Mouse (Mus musculus): ENCODE results near the gene Wasl. TPM values are rescaled to one million over a fixed set of nuclear protein-coding genes. Genes with fewer than 3 reads are reported as not detected.

The Wasl gene
- polyA plus RNA-seq, 1 experiment from 2014 or later, result 48.4 TPM

- ATAC-seq (ENCODE audit: low FRiP score) (no peak), DNase-seq (ENCODE audit: low spot score) (no peak)
- no peak overlapping the region for H3K9ac ChIP-seq
- no peak overlapping the region for H3K27ac ChIP-seq
- no peak overlapping the region for H3K4me3 ChIP-seq (replicated peaks; ENCODE audit: low read length)
- 94% methylated on average over 7 of the region's 7 CpGs for WGBS
- H3K4me1 ChIP-seq (replicated peaks; ENCODE audit: control insufficient read depth, insufficient read depth, low read length), result no peaks in the 10 kb centered on the region
- no peaks in the 10 kb centered on the region for H3K27me3 ChIP-seq (ENCODE audit: control insufficient read depth, insufficient read depth, low read length)
- H3K36me3 ChIP-seq (replicated peaks; ENCODE audit: control insufficient read depth, insufficient read depth), result peaks cover 45% of the 10 kb centered on the region
- H3K4me2 ChIP-seq (replicated peaks), result no peak overlapping the region
- no peaks in the 10 kb centered on the region for H3K9me3 ChIP-seq (ENCODE audit: control insufficient read depth, low read length)
These were observed 52.6 kb downstream of the Wasl start for GRCm38 (mm10) chr6:24612074-24612755.

- H3K36me3 ChIP-seq (replicated peaks; ENCODE audit: control insufficient read depth, insufficient read depth), result peaks cover 30% of the 10 kb centered on the region
- ATAC-seq (ENCODE audit: low FRiP score) (no peak), DNase-seq (ENCODE audit: low spot score) (no peak)
These were observed 54.5 kb downstream of the Wasl start for GRCm38 (mm10) chr6:24610358-24610757.

GRCm38 (mm10) chr6:24609531-24609930, 55.3 kb downstream of the Wasl start:
- H3K27me3 ChIP-seq (ENCODE audit: control insufficient read depth, insufficient read depth, low read length), result no peaks in the 10 kb centered on the region
- H3K4me2 ChIP-seq (replicated peaks), result no peak overlapping the region
- peaks cover 22% of the 10 kb centered on the region for H3K36me3 ChIP-seq (replicated peaks; ENCODE audit: control insufficient read depth, insufficient read depth)
- no peak overlapping the region for H3K4me3 ChIP-seq (replicated peaks; ENCODE audit: low read length)
- DNase-seq (ENCODE audit: low spot score) (no peak), ATAC-seq (ENCODE audit: low FRiP score) (no peak)
- H3K9me3 ChIP-seq (ENCODE audit: control insufficient read depth, low read length), result no peaks in the 10 kb centered on the region
- no peak overlapping the region for H3K27ac ChIP-seq
- H3K4me1 ChIP-seq (replicated peaks; ENCODE audit: control insufficient read depth, insufficient read depth, low read length), result no peaks in the 10 kb centered on the region
- 83% methylated on average over 4 of the region's 4 CpGs for WGBS
- H3K9ac ChIP-seq, result no peak overlapping the region

More at GRCm38 (mm10) chr6:24610358-24610757, 54.5 kb downstream of the Wasl start:
- Histone ChIP-seq H3K27ac (no peak overlapping the region), H3K4me2 (replicated peaks) (no peak overlapping the region), H3K9ac (no peak overlapping the region), H3K27me3 (ENCODE audit: control insufficient read depth, insufficient read depth, low read length) (no peaks in the 10 kb centered on the region), H3K4me3 (replicated peaks; ENCODE audit: low read length) (no peak overlapping the region), H3K4me1 (replicated peaks; ENCODE audit: control insufficient read depth, insufficient read depth, low read length) (no peaks in the 10 kb centered on the region), H3K9me3 (ENCODE audit: control insufficient read depth, low read length) (no peaks in the 10 kb centered on the region)
- WGBS, result 92% methylated on average over 4 of the region's 4 CpGs

GRCm38 (mm10) chr6:24608682-24609081, 56.1 kb downstream of the Wasl start:
- H3K27me3 ChIP-seq (ENCODE audit: control insufficient read depth, insufficient read depth, low read length), result no peaks in the 10 kb centered on the region
- H3K36me3 ChIP-seq (replicated peaks; ENCODE audit: control insufficient read depth, insufficient read depth), result peaks cover 14% of the 10 kb centered on the region
- no peak overlapping the region for H3K4me2 ChIP-seq (replicated peaks)
- WGBS, result 92% methylated on average over 3 of the region's 3 CpGs
- no peak overlapping the region for H3K9ac ChIP-seq
- ATAC-seq (ENCODE audit: low FRiP score), result no peak
- no peaks in the 10 kb centered on the region for H3K4me1 ChIP-seq (replicated peaks; ENCODE audit: control insufficient read depth, insufficient read depth, low read length)
- no peaks in the 10 kb centered on the region for H3K9me3 ChIP-seq (ENCODE audit: control insufficient read depth, low read length)
- no peak for DNase-seq (ENCODE audit: low spot score)
- no peak overlapping the region for H3K27ac ChIP-seq
- H3K4me3 ChIP-seq (replicated peaks; ENCODE audit: low read length), result no peak overlapping the region

GRCm38 (mm10) chr6:24608129-24608528, 56.7 kb downstream of the Wasl start:
- no peak overlapping the region for H3K9ac ChIP-seq
- H3K27ac ChIP-seq, result no peak overlapping the region
- ATAC-seq (ENCODE audit: low FRiP score) (no peak), DNase-seq (ENCODE audit: low spot score) (no peak)
- no peak overlapping the region for H3K4me2 ChIP-seq (replicated peaks)
- no peaks in the 10 kb centered on the region for H3K4me1 ChIP-seq (replicated peaks; ENCODE audit: control insufficient read depth, insufficient read depth, low read length)
- WGBS, result 77% methylated on average over 4 of the region's 4 CpGs
- H3K4me3 ChIP-seq (replicated peaks; ENCODE audit: low read length), result no peak overlapping the region
- H3K9me3 ChIP-seq (ENCODE audit: control insufficient read depth, low read length), result no peaks in the 10 kb centered on the region
- peaks cover 9% of the 10 kb centered on the region for H3K36me3 ChIP-seq (replicated peaks; ENCODE audit: control insufficient read depth, insufficient read depth)
- no peaks in the 10 kb centered on the region for H3K27me3 ChIP-seq (ENCODE audit: control insufficient read depth, insufficient read depth, low read length)

GRCm38 (mm10) chr6:24607531-24607930, 57.3 kb downstream of the Wasl start:
- H3K27ac ChIP-seq, result no peak overlapping the region
- no peak for DNase-seq (ENCODE audit: low spot score)
- peaks cover 3% of the 10 kb centered on the region; the same call in 1 of the 2 replicates for H3K36me3 ChIP-seq (replicated peaks; ENCODE audit: control insufficient read depth, insufficient read depth)
- no peaks in the 10 kb centered on the region for H3K4me1 ChIP-seq (replicated peaks; ENCODE audit: control insufficient read depth, insufficient read depth, low read length)
- H3K4me2 ChIP-seq (replicated peaks), result no peak overlapping the region
- ATAC-seq (ENCODE audit: low FRiP score), result no peak
- no peaks in the 10 kb centered on the region for H3K27me3 ChIP-seq (ENCODE audit: control insufficient read depth, insufficient read depth, low read length)
- no peak overlapping the region for H3K4me3 ChIP-seq (replicated peaks; ENCODE audit: low read length)
- WGBS, result 92% methylated on average over 15 of the region's 15 CpGs
- H3K9me3 ChIP-seq (ENCODE audit: control insufficient read depth, low read length), result no peaks in the 10 kb centered on the region
- no peak overlapping the region for H3K9ac ChIP-seq

- H3K9ac ChIP-seq, result no peak overlapping the region
- H3K9me3 ChIP-seq (ENCODE audit: control insufficient read depth, low read length), result no peaks in the 10 kb centered on the region
- WGBS, result 77% methylated on average over 10 of the region's 10 CpGs
- no peak overlapping the region for H3K4me2 ChIP-seq (replicated peaks)
- H3K4me3 ChIP-seq (replicated peaks; ENCODE audit: low read length), result no peak overlapping the region
- ATAC-seq (ENCODE audit: low FRiP score), result no peak
- no peak for DNase-seq (ENCODE audit: low spot score)
- no peaks in the 10 kb centered on the region for H3K36me3 ChIP-seq (replicated peaks; ENCODE audit: control insufficient read depth, insufficient read depth)
- no peaks in the 10 kb centered on the region for H3K4me1 ChIP-seq (replicated peaks; ENCODE audit: control insufficient read depth, insufficient read depth, low read length)
- H3K27ac ChIP-seq, result no peak overlapping the region
- no peaks in the 10 kb centered on the region for H3K27me3 ChIP-seq (ENCODE audit: control insufficient read depth, insufficient read depth, low read length)
These were observed 58.3 kb downstream of the Wasl start for GRCm38 (mm10) chr6:24606512-24606911.

- Histone ChIP-seq H3K9me3 (ENCODE audit: control insufficient read depth, low read length) (no peaks in the 10 kb centered on the region), H3K27me3 (ENCODE audit: control insufficient read depth, insufficient read depth, low read length) (no peaks in the 10 kb centered on the region), H3K4me1 (replicated peaks; ENCODE audit: control insufficient read depth, insufficient read depth, low read length) (no peaks in the 10 kb centered on the region), H3K4me3 (replicated peaks; ENCODE audit: low read length) (no peak overlapping the region), H3K27ac (no peak overlapping the region), H3K9ac (no peak overlapping the region), H3K4me2 (replicated peaks) (no peak overlapping the region), H3K36me3 (replicated peaks; ENCODE audit: control insufficient read depth, insufficient read depth) (no peaks in the 10 kb centered on the region)
- no peak for DNase-seq (ENCODE audit: low spot score)
- ATAC-seq (ENCODE audit: low FRiP score), result no peak
- 93% methylated on average over 8 of the region's 8 CpGs for WGBS
These were observed 59.2 kb downstream of the Wasl start for GRCm38 (mm10) chr6:24605631-24606030.

- no peak for DNase-seq (ENCODE audit: low spot score)
- Histone ChIP-seq H3K4me1 (replicated peaks; ENCODE audit: control insufficient read depth, insufficient read depth, low read length) (no peaks in the 10 kb centered on the region), H3K27ac (no peak overlapping the region), H3K4me2 (replicated peaks) (no peak overlapping the region), H3K4me3 (replicated peaks; ENCODE audit: low read length) (no peak overlapping the region), H3K9ac (no peak overlapping the region), H3K36me3 (replicated peaks; ENCODE audit: control insufficient read depth, insufficient read depth) (no peaks in the 10 kb centered on the region), H3K9me3 (ENCODE audit: control insufficient read depth, low read length) (no peaks in the 10 kb centered on the region), H3K27me3 (ENCODE audit: control insufficient read depth, insufficient read depth, low read length) (no peaks in the 10 kb centered on the region)
- ATAC-seq (ENCODE audit: low FRiP score), result no peak
- 96% methylated on average over 7 of the region's 7 CpGs for WGBS
These were observed 60.5 kb downstream of the Wasl start for GRCm38 (mm10) chr6:24604289-24604688.

- 94% methylated on average over 5 of the region's 5 CpGs for WGBS
These were observed 61.8 kb downstream of the Wasl start for GRCm38 (mm10) chr6:24602993-24603392.

More at GRCm38 (mm10) chr6:24602993-24603392, 61.8 kb downstream of the Wasl start:
- no peaks in the 10 kb centered on the region for H3K36me3 ChIP-seq (replicated peaks; ENCODE audit: control insufficient read depth, insufficient read depth)
- H3K4me2 ChIP-seq (replicated peaks), result no peak overlapping the region
- no peak overlapping the region for H3K4me3 ChIP-seq (replicated peaks; ENCODE audit: low read length)
- no peaks in the 10 kb centered on the region for H3K9me3 ChIP-seq (ENCODE audit: control insufficient read depth, low read length)
- no peaks in the 10 kb centered on the region for H3K4me1 ChIP-seq (replicated peaks; ENCODE audit: control insufficient read depth, insufficient read depth, low read length)
- H3K27me3 ChIP-seq (ENCODE audit: control insufficient read depth, insufficient read depth, low read length), result no peaks in the 10 kb centered on the region
- no peak overlapping the region for H3K27ac ChIP-seq
- no peak for DNase-seq (ENCODE audit: low spot score)
- ATAC-seq (ENCODE audit: low FRiP score), result no peak
- no peak overlapping the region for H3K9ac ChIP-seq
